Mouse (Mus musculus): Measurements from ENCODE around the gene Kat6b.

Kat6b gene

DNA sequence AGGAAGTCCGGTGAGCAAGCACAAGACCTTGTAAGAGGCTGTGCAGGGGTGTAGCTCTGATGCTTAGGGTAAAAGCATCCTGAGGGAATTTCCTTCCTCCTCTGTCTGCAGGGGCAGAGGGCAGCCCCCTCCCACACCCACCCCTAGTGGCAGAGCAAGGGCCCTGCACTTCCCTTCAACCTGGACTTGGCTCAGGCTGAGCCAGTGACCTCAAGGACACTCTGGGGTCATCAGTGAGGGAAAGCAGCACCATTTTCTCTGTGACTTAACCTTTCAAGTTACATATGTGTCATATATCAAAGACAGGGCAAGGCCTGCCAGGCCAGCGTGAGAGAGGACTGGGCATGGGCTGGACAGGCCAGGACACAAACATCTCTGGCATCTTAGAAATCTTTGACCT is 228.3 kb downstream of the Kat6b start:
- no peak for DNase-seq (ENCODE audit: low spot score)

DNA sequence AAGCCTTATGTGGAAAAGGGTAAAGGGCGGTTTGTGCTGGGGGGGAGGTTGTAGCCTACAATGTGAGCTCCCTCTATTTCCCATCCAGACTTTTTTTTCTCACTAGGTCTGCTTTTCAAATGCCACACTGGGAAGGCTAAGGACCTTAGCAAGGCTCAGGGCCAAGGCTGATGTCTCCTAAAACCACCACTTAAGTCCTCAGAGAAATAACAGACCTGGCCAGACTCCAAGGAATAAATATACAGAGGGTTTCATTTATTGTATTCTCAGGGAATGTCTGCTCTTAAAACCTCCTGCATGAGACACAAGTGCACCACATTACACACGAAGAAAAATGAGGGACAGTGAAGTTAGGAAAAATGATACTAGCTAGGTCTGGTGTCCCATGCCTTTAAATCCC is 230.0 kb downstream of the Kat6b start:
- no peak for DNase-seq (ENCODE audit: low spot score)

DNA sequence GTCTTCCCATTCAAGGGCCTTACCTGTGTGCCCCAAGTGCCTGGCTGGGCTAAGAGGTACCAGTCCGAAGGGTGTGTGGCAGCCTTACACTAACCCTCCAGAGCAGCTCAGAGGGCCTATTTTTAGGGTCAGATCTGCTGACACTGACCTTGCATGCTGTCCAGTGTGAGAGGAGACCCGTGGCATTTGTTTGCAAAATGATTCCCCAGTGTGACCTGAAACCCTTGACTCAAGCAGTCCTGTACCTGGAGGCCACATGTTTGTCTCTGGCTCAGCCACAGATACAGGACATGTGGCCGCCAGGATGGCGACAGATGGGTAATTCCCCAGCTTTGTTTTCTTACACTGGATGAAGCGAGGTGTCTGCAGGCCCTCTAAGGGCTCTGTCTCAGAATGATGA is 233.3 kb downstream of the Kat6b start, which contains the start of gene Dupd1:
TSS of gene Dupd1 (minus strand) at position 91 of the 400 bp plus-strand sequence.
- DNase-seq (ENCODE audit: low spot score): no peak

DNA sequence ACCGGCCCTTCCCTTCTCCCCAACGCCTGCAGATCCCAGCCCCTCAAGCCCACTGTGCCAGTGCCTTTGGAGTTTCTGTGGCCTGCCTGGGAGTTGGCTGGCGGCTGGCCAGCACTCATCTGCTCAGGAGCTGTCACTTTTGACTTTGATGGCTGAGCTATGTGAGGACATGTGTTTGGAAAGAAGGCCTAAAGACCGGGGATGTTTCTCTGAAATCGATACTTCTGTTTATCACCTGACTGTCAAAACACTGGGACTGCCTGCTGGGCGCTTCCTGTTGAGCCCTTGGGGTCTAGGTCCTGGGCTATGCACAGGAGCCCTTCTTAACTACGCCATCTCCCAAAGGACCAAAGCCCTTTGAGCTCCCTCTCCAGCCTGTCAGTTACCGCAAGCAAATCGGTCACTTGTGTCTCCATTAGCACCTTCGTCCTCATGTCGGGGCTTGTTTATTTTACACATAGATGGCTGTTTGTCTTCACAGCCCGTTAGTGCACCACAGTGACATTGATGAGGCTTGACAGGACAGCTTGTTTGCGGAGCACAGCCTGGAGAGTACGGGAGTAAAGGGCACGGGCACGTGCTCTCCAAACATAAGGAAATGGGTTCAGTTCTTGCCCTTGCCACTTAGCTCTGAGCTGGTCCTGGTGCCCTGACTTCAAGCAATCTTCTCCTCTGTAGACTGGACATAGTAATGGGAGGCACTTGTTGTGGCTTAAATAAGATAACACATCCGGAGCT is 238.6 kb downstream of the Kat6b start:
- no peak for DNase-seq (ENCODE audit: low spot score)

DNA sequence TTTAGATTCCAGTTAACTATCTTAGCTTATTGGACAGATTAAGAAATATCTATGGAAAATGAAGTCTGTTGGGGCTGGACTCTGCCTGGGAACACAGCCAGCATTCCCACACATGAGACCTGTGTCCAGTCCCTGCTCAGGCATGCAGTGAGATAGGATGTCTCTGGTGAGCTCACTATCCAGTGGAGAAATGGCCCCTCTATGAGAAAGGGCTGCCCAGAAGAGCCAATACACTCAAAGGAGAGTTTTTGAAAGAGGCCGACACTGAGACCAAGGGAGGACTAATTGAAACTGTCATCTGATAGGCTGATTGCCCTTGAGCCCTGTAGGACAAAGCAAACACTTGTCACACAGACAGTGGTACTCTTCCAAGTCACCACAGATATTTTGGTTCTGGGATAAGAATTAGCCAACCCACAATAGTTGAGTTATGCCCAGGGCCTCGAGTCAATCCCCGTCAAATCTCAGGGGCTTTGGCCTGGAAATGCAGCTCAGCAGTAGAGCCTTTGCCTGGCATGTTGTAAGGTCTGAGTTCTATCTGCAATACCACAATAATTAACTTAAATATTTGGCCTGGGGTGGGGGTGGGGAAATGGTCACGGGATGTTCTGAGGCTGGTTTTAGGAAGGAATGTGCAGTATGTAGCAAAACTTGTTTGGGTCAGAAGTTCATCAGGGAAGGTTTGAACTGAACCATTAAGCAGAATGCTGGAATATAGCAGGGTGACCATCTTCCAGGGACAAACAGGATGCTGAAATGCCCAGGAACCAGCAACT is 239.4 kb downstream of the Kat6b start:
- DNase-seq (ENCODE audit: low spot score): no peak
